Mouse (Mus musculus): Measurements from ENCODE around the gene Tmc2.

Gene Tmc2

DNA sequence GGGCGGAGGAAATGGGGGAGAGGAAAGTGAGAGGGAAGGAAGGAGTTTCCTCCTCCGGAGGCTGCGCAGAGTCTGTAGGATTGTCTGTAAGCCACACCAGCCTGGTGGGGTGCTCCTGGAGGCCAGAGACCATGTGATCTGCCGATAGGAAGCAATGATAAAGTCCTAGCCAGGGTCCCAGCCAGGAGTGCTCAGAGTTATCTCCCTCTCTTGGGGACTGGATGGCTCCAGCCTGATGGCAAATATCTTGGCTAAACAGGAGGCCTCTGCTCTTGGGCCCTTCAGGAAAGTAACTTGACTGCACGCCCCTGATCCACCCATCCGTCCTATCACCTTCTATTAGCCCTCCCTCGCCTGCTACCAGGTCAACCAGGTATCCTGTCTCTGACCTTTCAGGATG lies 53.2 kb downstream of the Tmc2 start:
- DNase-seq (ENCODE audit: low read depth, low spot score), result no peak

DNA sequence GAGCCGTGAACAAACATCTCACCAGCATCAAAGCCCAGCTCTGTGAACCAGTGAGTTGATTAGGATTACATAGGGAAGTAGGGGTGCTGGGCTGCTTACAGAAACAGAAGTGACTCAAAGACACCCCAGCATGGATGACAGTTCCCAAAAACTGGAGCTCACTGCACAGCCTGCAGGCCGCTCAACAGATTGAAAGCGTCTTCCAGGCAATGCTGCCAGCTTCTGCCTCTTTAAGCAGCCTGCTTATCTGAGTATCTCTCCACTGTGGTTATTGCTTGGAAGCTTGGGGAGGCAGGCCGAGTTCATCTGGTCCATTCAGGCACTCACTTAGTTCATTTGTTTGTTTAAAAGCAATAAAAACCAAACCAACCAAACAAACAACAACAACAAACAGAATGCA lies 61.8 kb downstream of the Tmc2 start:
- DNase-seq (ENCODE audit: low read depth, low spot score), result no peak

DNA sequence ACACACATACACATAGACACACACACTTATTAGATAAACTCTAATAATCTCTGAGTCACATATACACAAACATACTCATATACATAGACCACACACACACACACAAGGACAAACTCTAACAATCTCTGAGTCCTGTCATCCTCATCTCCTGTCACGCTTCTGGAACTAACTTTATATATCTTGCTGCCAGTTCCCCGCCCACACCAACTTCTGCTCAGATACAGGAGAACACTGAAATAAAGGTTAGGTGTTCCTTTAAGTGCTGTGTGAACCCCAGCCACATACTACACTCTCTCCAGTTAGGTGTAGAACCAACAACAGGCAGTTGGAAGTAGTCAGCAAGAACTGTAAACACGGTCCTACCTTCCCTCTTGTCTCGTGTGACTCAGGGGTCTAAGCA lies 65.8 kb downstream of the Tmc2 start:
- no peak for DNase-seq (ENCODE audit: low read depth, low spot score)

DNA sequence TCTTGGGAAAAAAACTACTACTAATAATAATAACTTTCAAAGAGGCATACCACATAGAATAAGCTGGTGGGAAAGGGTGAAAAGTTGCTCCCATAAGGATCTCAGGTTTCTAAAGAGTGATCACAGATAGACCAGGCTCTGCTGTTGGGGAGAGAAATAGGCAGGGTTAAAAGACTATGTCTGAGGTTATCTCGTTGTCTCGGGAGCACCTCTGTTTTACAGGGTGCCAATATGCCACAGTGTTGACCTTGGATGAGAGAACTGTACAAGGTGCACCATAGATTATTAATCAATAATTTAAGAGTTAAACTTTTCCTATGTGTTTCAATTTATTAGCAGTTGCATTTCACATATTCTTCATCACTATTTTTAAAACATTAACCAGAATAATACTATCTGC lies 66.9 kb downstream of the Tmc2 start:
- no peak for DNase-seq (ENCODE audit: low read depth, low spot score)

DNA sequence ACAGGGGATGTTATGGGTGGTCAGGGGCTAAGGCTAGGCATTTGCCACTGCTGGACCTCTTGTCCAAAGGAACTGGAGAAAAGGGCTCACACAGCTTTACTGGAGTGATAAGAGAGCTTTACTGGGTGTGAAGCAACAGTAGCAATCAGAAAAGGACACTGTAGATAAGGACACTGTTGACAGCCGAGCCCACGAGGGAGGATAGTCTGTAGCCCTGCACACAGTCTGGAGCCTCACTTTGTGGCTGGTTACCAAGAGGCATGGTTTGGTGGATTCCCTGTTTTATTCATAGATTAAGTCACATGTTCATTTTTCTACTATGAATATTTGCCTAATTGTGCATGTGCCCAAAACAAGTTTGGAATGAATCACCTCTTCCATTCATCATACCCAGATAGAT lies 67.4 kb downstream of the Tmc2 start:
- no peak for DNase-seq (ENCODE audit: low read depth, low spot score)

DNA sequence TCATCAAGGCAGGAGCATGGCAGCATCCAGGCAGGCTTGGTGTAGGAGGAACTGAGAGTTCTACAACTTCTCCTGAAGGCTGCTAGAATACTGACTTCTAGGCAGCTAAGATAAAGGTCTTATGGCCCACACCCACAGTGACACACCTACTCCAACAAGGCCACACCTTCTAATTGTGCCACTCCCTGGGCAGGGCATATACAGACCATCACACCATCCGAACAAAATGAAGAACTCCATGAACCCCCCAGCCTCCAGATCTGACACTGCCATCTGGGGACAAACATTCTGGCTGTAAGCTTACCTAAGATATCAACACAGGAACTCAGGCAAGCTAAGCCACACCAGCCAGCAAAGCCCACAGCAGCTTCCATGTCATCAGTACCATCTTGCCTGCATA lies 70.5 kb downstream of the Tmc2 start:
- DNase-seq (ENCODE audit: low read depth, low spot score), result no peak

DNA sequence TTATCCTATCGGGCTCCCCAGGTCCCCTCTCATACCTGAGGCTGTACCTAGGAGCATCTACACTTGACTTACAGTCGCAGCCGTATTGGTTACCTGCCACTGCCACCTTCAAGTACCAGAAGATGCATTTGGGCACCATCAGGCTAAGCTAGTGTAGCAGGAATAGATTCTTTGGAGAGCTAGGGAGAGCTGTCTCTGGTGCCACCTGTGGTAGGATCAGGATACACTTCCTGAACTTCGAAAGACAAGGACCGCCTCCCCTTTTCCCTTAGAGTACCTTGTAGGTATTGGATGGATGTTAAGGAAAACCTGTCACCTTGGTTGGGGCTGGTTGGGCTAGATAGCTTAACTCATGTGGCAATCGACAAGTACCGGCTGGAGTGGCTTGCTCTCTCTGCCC lies 73.1 kb downstream of the Tmc2 start:
- DNase-seq (ENCODE audit: low read depth, low spot score), result no peak

DNA sequence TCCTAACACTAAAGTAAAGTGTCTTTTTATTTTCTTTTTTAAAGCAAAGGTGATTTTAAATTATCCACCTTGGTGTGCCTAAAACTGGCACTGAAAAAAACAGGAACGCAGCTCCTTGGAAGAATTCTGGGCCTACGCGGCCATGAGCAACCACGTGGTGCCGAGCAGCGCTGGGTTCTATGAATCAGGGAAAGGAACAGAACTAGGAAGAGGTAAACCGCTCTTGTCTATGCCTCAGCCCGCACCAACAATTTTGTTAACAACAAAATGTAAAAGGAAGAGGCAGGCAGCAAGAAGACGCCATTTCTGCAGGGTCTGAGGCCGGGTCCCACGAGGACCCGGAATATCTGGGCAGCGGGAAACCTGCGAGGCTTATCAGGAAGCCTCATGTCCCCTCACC lies 78.7 kb downstream of the Tmc2 start:
- DNase-seq (ENCODE audit: low read depth, low spot score), result no peak

DNA sequence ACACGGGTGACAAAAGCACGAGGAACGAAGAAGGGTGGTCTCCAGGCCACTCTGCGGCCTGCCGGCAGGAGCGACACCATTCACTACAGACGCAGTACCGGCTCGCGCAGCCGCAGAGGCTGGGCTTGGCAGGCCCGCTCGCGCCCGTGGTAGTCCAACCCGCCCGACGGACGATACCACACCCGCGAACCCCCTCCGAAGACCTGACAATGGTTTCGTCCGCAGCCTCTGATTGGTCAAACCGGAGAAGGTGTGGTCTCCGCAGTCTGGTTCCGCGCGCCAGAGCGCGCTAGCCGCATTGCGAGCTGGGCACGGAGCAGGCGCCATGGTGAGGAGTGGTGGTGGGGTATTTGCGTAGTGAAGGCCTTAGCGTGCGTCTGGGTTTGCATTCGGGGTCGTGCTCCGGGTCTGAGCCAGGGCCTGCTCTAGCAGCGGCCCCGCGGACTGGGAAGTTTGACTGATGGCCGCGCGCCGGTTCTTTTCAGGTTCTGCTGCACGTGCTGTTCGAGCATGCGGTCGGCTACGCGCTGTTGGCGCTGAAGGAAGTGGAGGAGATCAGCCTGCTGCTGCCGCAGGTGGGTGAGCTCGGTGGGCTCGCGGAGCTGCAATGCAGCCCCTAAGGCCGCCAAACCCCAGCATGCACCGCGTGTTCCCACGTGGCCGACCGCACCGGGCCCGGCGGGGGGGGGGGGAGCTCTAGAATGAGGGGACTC lies 79.3 kb downstream of the Tmc2 start, which contains the start of gene Nop56:
Gene Nop56 (plus strand): TSS at position 282 of the 713 bp plus-strand sequence.
- DNase-seq (ENCODE audit: low read depth, low spot score), result peak; percentile 99

DNA sequence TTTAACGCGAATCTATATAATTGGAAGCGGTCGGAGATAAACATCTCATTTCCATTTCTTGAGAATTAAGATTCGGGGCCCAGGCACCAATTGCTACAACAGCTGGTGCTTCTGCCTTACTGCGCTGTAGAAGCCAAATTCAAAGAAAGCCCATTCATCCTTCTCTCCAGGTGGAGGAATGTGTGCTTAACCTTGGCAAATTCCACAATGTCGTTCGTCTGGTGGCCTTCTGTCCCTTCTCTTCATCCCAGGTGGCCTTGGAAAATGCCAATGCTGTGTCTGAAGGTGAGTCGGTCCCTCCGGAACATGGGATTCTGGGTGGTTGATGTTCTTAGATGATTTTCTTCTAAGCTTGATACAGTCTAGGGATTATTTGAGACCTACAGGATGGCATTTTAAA lies 79.9 kb downstream of the Tmc2 start:
- DNase-seq (ENCODE audit: low read depth, low spot score), result no peak

DNA sequence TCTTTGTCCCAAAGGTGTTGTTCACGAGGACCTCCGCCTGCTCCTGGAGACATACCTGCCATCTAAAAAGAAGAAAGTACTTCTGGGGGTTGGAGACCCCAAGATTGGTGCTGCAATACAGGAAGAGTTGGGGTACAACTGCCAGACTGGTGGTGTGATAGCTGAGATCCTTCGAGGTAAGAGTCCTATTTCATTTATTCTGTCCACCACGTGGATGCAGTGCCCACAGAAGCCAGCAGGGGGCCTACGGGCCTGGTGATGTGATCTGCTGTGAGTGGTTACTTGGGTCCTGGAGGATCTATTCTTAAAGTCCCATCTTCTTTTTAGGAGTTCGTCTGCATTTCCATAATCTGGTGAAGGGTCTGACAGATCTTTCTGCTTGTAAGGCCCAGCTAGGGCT lies 80.7 kb downstream of the Tmc2 start:
- peak; percentile 77 for DNase-seq (ENCODE audit: low read depth, low spot score)

DNA sequence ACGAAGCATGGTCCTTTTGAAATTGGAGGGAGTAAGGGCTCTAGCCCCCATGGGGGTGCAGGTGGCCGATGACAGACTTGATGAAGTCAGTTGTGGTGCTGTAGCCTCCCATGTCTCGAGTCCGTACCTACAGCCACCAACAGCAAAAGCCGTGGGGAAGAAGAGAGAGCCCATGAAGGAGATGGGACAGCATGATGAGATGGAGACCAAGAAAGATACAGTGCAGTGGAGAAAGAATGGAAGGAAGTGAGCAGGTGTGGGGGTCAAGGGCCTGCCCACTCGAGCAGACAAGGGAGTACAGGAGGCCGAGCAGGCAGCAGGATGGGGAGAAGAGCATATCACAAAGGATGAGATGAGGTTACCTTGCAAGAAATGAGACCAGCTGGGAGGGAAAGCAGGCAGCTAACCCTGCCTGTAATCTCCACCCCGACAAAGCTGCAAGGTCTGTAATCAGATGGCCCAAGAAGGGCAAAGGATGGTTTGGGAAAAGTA lies 84.7 kb downstream of the Tmc2 start:
- DNase-seq (ENCODE audit: low read depth, low spot score), result no peak

DNA sequence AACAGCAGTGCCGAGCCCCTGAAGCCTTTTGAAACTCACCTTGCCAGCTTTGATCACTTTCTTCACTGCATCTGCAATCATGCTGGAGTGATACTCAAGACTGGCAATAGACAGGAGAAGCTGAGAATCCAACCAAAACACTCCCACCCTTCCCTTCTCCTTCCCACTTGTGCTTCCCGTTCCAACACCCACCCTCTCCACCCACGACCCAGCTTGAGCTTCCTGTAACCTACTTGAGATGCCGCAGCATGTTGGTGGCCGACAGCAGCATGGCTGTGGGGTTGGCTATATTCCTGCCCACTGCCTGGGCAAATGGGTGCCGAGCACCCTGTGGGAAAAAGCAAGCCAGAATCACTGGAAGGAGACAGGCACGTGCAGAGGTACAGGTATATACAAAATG lies 85.2 kb downstream of the Tmc2 start:
- no peak for DNase-seq (ENCODE audit: low read depth, low spot score)

DNA sequence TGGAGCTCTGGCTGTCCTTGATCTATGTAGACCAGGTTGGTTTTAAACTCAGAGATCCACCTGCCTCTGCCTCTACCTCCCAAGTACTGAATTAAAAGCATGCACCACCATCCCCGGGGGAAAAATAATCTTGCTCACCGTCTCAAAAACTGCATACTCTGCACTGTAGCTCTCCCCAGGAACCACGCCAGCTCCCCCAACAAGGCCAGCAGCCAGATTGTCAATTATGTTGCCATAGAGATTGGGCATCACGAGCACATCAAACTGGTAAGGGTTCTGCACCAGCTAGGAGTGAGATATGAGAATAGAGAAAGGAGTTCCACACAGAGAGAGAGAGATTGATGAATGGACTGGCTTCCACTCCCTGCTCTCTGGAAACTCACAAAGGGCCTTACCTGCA lies 85.8 kb downstream of the Tmc2 start:
- no peak for DNase-seq (ENCODE audit: low read depth, low spot score)

DNA sequence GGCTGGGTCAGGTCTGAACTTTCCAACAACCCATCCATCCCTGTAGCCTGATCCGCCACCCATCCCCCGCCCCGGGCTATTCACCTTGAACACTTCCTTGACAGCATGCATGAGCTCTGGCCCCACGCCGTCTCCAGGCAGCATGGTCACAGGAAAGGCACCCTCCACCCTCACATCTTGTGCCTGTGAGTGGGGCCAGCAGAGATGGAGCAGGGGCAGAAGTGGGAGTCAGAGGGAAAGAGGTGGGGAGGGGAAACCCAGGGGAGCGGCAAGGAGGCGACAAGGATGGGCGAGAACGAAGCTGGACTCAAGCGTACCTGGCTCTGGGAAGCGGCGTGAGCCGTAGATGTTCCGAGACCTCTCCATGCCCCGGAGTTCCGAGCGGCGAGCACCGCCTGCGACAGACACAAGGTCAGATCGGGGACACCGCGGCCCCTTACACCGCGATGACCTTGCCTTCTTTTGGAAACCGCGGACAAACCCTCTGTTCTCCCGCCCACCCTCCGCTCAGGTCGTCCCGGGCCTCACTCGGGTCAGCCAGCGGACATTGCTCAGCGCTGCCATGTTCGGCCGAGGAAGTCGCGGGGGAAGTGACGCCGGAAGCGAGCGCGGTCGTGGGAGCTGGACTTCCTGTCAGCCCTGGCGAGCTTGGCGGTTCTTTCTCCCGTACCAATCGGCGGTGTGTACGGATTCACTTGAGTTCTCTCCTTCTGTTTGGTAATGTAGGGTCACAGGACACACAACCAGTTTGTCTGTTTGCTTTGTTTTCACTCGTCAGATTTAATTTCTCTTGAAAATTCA lies 89.1 kb downstream of the Tmc2 start, which contains the start of gene Idh3b:
Gene Idh3b (minus strand): TSS at position 694 of the 801 bp plus-strand sequence.
- peak; percentile 82 for DNase-seq (ENCODE audit: low read depth, low spot score)

DNA sequence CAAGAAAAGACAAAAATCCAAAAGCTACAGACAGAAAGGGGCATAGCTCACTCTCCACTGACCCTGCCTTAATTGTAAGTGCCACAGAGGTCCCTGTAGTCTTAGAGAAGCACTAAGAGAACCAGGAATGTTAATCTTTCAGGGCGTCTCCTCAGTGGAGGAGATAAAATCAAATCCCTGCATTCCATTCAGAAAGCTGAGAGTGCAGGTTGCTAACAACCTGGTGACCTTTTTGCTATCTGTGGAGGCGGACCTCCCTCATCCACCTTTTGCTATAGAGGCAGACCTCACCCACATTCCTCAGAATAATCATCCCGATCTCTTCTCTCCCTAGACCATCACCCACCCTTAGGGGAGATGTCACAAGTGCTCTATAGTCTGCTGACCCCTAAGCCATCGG lies 94.1 kb downstream of the Tmc2 start:
- DNase-seq (ENCODE audit: low read depth, low spot score), result no peak

DNA sequence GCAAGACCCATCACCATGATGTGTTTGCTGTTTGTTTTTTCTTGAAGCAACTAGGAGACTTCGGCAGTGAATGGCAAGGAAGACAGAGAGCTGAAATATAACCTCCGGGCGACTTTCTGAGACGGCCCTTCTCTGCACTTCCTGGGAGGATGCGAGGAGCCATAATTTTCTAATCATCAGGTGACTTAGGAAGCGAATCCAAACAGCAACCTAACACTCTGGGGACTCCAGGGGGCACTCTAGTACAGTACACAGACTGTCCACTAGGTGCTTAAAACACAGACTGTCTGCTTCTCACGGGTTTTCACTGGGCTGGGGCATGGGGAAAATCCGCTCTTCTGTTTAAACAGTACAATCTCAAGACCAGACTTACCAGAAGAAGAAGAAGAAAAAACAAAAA lies 96.4 kb downstream of the Tmc2 start:
- DNase-seq (ENCODE audit: low read depth, low spot score), result peak; percentile 75

DNA sequence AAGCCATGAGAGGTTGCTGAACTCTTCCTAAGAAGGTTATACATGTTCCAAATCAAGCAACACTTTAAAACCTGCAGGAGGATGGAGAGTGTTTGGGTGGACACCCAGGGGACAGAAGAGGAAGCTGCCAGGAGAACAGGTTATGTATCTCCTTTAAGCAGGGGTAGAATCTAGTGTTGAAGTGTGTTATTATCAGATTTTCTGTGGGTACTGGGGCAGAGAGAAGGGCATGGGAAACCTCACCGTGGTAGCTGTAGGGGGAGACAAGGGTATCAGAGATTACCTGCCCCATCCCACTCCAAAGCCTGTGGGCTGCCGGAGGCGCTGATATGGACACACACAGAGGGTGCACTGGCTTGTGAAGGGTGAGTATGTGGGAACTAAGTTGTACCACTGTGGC lies 98.0 kb downstream of the Tmc2 start:
- no peak for DNase-seq (ENCODE audit: low read depth, low spot score)

DNA sequence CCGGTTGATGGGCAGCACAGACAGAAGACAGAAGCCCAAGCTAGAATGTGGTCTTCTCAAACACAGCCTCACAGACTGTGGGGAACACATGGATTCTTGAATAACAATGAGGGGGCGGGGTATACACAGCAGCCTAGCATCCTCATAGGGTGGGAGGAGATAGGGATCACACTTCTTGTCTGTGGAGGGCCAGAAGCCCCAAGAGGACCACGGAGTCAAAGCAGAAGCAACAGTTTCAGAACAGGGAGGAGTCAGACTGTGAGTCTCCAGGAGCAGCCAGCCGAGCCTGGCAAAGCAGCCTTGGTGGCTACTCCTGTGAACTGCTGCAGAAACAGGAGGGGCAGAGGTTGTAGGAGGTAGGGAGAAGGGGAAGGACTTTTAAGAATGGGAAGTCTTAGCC lies 98.5 kb downstream of the Tmc2 start:
- no peak for DNase-seq (ENCODE audit: low read depth, low spot score)

DNA sequence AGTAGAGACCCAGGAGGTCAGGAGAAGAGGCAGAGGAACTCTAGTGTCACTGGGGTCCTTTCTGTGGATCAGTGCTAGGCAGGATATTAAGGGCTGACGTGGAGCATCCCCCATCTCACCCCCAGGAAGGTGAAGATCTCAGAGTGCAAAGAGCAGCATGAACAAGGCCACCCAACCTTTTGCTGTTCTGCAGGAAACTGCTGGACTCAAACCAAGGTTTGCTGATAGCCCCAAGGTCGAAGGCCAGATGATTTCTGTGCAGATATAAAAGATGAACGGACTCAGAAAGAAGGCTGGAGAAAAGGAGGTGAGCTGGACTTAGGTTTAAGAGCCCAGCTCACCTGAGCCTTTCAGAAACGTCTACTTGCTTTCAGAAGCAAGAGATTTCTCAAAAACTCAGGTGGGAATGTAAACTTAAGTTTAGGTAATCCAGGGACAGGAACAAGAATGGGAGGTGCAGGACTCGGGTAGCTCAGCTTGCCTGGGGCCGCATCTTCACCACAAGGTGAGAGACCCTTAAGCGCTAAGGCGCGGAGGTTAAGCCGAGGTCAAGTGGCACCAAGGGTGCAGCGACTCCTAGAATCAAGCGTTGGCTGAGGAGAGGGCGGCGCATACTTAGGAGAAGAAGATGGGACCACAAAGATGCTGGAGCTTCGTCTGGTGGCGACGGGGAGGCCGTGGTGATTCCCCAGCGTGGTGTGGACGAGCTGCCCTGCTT lies 99.4 kb downstream of the Tmc2 start:
- DNase-seq (ENCODE audit: low read depth, low spot score), result no peak

DNA sequence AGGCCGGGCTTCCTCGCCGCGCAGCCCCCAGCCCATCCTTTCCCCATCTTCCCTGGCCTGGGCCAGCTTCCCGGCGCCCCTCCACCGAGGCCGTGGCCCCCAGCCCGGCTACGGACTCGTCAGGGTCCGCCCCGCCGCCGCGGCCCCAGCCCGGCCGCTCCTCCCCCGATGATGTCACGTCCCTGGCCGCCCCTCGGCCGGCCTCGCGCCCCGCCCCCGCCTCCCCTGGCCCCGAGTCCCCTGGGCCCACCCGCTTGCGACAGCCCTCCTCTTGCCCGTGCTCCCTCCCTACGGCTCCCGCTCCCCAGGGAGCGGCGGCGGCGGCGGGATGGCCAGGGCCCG lies 99.9 kb downstream of the Tmc2 start, which contains the start of gene Ebf4:
Gene Ebf4 (plus strand): TSS at position 234 of the 342 bp plus-strand sequence.
- peak; percentile 48 for DNase-seq (ENCODE audit: low read depth, low spot score)
